Mouse (Mus musculus) kidney, adult 11 months (tissue): ENCODE measurements at regions not wholly inside any gene's neighbourhood (a gene's known extent, or its start where the extent isn't known, plus 50 kb on each side); places are given as distances from the start of the nearest gene placed in this dataset.
"Not testable (repeated sequence)": the region's sequence is repeated elsewhere in the genome, so short reads cannot be mapped to it uniquely, and the experiment has no call there.

Source experiments
- DNase-seq: peaks from one replicate; pipeline ENCODE4 v3.0.0; 2022

DNA sequence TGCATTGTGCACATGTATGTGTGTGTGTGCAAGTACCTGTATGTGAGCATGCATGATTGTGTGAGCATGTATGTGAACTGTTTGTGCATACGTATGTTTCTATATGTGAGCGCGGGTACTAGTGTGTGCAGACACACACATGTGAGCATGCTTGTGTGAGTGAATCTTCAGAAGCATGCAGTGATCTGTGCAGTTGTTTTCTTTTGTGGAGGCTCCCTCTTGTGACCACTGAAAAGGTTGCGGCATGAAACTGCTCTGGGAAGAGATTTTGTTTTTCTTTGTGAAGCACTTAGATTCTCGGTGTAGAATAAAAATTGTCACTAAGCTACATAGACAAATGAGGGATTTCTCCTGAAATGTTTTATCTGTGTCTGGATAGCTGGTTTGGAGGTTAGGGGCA, 189.2 kb upstream of the Rapgef5 start:
- not testable (repeated sequence) for DNase-seq

DNA sequence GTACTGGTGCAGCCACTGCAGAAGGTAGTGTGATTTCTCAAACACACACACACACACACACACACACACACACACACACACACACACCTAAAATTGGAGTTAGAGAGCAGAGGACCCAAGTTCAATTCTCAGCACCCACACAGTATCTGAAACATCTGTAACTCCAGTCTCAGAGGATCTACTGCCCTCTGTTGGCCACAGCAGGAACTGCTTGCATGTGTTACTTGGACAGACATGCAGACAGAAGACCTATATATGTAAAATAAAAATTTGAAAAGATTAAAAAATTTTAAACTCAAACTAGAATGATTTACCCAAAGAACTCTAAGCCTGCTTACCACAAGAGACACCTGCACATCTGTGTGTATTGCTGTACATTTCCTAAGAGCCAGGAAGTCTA, 185.9 kb upstream of the Rapgef5 start:
- DNase-seq: no peak

DNA sequence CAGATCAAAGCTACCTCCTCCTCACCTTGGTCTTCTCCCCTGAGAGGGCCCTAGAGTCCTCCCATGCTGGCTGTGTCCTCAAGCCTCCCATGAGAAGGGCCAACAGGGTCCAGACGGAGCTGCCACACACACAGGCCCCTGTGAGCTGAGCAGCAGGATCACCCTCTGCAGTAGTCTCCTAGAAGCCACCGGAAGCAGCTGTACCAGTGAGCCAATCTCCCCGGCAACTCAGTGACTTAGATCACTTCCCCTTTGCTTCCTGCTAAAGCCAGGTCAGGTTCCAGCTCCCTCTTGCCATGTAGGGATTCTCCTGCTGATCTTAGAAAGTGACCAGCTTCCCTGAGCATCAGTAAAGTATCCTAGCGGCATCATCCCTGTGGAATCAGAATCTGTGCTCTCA, 179.4 kb upstream of the Rapgef5 start:
- DNase-seq: no peak

DNA sequence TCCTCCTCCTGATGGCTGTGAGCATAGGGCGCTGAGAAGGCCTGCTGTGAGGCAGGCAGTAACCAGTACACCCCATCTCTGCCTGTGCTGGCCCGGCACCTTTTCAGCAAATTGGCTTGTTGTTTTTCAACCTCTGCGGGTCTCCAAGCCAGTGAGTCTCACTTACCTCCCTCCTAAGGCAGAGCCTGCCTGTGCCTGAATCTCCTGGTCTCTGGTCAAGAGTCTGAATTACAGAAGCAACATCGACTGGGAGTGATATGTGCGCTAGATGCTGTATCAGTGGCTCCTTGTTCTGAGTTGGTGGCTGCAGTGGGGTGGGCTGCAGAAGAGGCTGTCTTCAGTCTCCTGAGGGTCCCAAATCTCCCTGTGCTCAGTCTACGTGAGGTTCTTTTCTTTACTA, 174.0 kb upstream of the Rapgef5 start:
- no peak for DNase-seq

DNA sequence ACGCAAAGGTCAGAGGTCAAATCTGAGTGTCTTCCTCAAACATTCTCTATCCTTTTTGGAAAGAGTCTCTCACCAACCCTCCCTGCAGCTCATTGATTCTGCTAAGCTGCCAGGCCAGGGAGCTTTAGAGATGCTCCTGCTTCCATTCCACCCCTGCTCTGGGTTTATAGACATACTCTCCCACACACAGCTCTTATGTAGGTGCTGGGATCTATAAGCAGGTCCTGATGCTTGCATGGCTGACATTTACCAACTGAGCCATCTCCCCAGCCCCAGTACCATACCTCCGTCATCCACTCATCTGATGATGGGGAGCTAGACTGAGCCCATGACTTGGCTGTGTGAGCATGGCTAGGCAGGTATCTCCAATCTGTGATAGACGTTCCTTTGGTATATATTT, 173.2 kb upstream of the Rapgef5 start:
- no peak for DNase-seq

DNA sequence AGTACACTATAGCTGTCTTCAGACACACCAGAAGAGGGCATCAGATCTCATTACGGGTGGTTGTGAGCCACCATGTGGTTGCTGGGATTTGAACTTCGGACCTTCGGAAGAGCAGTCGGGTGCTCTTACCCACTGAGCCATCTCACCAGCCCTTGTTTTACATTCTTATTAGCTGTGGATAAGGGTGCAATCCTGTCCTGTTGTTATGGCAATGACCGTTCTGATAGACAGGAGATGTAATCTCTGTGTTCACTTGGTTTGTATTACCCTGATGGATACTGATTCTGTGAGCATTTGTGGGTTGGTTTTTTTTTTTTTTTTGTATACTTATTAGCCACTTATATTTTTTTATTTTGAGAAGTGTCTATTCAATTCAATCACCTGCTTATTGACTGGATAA, 172.7 kb upstream of the Rapgef5 start:
- not testable (repeated sequence) for DNase-seq

DNA sequence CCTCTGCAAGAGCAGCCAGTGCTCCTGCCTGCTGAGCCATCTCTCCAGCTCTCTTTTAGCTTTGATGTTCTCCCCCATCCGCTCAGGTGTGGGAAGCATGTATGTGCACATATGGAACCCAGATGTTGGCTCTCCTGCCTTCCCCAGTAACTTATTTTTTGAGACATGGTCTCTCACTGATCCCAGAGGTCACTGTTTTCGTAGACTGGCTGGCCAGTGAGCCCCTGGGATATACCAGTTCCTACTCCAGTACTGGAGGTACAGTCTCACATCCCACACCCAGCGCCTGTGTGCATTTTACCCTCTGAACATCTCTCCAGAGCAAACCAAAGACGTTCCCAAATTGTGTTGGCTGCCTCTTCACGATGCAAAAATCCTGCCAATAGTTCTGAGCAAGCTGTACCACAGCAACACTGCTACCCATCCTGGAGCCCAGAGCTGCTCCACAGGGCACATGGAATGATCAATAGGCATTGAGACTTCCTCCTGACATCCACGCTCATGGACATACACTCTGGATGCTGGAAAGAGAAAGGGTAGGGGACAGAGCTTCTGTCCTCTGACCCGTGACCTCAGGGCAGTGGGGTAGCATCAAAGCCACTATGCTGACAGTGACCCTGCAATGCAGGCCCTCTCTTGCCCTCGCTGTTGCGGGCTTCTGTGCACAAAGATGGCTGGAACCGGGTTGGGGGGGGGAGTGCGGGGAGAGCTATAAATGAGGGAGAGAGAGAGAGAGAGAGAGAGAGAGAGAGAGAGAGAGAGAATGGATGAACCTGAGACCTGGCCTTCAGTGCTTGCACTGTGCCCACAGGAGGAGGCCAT, 171.8 kb upstream of the Rapgef5 start:
- DNase-seq: no peak

DNA sequence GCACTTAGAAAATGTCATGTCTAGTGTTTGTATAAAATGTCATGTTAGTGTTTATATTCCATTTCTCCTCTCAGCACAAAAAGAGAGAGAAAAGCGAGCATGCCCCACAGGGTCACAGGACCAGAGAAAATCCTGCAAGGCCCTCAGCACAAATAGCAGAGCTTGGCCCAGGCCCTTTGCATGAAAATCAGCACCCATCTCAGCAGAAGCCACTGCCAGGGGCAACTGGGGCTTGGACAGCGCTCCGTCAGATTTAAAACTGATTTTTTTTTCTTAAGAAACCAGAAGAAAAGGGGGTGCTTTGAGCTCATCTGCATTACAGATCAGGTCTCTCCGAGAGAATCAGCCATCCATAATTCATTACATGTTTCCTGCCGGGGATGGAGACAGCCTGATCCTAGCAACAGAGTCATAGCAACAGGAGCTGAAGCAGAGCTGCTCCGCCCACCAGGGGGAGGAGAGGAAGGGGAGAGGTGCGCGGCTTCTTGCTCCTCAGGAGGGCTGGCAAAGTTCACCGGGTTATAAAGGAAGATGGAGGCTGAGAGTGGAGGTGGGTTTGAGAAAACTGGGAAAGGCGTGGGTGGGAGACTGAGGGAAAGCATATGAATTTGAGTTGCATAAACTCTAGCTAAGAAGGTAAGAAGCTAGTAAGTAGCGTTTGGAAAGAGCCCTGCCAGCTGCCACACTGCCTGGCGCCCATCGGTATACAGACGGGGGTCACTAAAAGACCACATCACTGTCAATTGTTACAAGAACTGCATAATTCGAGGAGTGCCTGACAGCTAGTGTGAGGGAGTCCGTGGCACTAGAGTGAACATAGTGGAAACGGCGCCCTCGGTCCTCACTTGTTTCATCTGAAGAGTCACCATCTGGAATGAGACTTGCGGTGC, 170.9 kb upstream of the Rapgef5 start:
- DNase-seq: no peak

DNA sequence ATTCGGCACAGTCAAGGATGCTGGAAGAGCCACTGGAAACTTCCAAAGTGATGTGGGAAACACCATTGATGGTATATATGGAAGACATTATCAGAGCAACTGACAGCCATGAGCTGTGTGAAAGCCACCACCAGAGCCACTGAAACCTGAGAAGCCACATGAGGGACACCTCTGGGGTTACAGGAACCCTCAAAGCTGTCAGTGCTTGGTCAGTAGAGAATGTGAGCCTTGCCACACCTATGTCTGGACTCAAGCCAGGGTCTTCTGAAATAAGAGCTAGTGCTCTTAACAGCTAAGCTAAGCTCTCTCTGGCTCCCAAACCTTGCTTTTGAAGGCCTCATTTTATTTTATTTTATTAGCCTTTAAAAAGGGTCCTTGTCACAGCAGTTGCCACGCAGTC, 170.2 kb upstream of the Rapgef5 start:
- DNase-seq: no peak

DNA sequence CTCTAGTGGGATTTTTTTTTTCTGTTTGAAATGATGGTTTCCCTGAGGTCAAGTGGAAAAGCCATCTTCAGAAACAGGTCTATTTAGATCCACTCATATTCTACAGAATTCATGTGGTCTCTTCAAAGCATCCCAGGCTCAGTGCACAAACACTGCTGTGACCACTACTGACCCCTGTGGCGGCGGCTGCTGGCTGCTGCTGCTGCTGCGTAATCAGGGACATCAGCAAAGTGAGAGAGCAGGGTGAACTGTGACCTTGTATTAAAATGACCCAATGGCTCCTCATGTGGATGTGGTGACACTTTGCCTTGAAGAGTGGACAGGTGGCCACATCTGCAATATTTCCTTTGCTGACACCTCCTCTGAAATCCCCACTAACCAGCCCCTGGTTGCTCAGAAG, 169.1 kb upstream of the Rapgef5 start:
- no peak for DNase-seq

DNA sequence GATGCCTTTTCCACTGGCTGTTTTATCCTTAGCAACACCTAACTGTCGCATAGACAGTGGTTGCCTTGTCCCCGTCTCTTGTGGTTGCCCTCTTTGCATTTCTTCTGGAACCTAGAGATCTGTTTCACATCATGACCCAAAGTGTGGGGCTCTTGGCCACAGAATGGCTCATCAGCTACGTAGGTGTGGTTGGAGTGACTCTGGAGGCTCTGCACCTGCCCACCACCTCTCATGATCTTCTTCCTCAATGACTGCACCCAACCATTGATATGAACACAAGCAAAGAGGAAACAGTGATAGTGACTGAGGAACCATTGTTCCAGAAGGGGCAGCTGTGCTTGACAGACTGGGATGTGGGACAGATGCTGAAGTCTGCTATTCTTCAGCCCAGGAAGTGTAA, 167.8 kb upstream of the Rapgef5 start:
- DNase-seq: no peak

DNA sequence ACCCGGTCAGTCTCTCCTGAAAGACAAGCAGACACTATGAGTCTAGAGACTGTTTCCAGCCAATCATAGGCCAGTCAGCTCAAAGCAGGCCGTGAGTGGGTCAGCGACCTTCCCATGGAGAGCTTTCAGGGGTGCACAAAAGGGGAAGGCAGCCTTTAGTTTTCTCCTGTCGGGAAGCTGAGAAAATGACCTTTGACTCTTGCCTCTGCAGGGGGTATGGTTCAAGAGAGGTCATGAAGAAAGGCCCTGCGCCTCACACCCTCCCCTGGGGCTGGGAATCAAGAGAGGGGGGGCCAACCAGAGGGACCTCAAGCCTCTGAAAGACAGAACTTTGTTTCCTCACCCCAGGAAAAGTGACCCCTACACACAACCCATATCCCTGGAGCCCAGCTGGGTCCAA, 164.4 kb upstream of the Rapgef5 start:
- DNase-seq: peak; percentile 9

DNA sequence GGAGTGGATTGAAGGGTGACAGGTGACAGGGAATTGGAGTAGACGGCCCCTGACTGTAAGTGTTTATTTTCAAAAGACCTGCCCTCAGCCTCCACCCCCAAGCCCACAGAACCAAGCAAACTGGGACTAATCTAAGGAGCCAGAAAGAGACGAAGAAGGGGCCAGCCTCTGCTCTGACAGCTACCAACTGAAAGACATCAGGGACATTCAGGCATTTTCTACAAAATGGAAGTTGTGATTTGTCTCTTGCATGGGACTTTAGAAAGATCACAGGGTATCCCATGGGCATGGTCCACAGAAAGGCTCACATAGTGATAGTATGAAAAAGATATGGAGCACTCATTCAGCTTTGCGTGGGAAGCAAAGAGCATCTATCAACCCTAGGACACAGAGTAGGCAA, 163.8 kb upstream of the Rapgef5 start:
- DNase-seq: no peak

DNA sequence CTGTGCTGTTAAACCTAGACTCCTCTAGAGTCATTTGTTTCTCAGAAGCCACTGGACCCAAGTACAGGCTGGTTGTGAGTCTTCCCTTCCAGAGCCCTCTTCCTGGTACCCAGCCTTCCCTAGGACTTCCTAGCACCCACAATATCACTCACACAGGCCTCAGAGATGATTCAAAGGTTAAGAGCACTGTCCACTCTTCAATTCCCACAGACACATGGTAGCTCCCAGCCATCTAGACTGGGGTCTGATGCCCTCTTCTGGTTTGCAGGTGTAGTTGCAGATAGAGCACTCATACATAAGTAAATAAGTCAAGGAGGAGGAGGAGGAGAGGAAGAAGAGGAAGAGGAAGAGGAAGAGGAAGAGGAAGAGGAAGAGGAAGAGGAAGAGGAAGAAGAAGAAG, 163.3 kb upstream of the Rapgef5 start:
- no peak for DNase-seq

DNA sequence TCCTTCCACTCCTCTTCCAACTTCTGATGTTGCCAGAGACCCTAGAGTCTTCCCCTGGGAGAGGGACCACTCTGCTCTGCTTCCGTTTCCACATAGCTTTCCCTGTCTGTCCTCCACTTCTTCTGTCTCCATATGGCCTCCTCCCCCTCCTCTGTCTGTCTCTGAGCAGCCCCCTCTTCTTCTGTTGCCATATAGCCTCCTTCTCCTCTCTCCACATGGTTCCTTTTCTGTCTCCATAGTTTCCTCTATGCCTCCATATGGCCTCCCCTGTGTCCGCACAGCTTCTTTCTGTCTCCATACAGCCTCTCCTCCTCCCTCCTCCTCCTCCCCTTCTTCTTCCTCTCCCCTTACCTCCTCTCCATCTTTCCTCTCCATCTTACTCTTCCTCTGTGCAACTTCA, 158.5 kb upstream of the Rapgef5 start:
- DNase-seq: no peak

DNA sequence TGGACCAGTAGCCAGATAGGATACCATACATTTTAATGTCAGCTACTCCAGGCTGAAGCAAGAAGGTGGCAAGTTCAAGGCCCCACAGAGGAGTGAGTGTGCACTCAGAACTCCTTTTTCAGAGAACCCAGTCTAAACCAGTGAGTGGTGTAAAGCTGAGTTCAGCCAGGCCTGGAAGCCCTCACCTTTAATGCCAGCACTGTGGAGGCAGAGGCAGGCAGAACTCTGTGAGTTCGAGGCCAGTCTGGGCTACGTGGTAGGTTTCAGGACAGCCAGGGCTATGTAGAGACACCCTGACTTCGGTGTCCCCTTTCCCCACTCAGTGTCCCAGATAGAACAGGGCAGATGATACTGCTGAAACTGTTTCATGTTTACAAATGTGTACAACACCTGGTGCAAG, 157.4 kb upstream of the Rapgef5 start:
- no peak for DNase-seq

DNA sequence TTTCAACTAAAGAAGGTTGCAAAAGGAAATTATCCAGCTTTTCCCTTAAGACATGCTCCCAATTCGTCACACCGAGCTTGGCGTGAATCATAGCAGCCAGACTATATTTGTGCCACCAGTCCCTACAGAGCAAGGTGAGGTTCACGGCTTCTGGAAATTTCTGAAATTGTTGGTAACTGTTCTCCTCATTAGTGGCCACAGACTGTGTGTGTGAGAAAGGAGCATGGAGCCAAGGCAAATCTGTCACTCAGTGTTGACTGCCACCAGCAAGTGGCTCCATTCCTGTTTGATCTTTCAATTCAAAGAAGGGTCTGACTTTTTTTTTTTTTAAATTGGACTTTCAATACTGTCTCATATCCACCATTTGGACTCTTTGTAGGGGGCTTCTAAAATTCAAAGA, 156.1 kb upstream of the Rapgef5 start:
- no peak for DNase-seq

DNA sequence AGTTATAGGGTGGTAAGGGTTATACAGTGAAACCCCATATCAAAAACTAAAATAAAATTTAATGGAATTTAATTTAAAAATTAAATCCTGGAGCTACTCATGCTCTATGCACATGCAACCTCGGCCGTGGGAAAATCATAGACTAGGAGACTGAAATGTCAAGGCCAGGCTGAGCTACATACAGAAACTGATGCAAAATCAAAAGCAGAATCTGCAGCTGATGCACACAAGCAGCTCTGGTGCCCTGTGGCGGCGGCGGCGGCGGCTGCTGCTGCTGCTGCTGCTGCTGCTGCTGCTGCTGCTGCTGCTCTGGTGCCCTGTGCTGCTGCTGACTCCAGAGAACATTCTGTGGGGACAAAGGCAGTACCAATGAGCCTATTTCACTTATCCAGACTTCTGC, 154.5 kb upstream of the Rapgef5 start:
- no peak for DNase-seq

DNA sequence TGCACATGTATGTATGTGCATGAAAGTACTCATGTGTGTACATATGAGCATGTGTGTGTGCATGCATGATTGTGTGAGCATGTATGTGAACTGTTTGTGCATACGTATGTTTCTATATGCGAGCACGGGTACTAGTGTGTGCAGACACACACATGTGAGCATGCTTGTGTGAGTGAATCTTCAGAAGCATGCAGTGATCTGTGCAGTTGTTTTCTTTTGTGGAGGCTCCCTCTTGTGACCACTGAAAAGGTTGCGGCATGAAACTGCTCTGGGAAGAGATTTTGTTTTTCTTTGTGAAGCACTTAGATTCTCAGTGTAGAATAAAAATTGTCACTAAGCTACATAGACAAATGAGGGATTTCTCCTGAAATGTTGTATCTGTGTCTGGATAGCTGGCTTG, 152.8 kb upstream of the Rapgef5 start:
- DNase-seq: not testable (repeated sequence)

DNA sequence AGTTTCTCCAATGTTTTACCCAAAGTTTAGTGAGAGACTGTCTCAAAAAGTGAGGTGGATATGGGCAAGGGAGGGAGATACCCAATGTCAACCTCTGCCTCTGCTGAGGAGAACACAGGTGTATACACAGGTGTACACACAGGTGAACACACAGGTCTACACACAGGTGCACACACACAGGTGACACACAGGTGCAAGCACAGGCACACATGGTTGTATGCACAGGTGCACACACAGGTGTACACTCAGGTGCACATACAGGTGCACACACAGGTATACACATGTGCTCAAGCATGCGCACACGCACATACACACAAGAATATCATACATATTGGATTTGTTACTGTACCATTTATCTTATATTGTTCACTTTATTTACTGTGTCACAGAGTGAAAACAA, 151.1 kb upstream of the Rapgef5 start:
- no peak for DNase-seq

DNA sequence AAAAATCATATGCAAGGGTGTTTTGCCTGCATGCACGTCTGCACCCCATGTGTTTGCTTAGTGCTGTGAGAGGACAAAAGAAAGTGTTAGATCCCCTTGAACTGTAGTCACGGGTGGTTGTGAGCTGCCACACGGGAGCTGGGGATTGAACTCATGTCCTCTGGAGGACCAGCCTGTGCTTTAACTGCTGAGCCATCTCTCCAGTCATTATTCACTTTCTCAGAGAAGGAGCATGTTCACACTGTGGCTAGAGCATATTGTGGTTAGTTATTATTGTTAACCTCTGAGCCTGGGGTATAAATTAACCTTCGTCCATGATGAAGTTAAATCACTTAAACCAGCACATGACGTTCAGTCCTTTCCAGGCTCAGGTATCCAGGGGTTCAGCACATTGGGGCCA, 150.4 kb upstream of the Rapgef5 start:
- DNase-seq: no peak

DNA sequence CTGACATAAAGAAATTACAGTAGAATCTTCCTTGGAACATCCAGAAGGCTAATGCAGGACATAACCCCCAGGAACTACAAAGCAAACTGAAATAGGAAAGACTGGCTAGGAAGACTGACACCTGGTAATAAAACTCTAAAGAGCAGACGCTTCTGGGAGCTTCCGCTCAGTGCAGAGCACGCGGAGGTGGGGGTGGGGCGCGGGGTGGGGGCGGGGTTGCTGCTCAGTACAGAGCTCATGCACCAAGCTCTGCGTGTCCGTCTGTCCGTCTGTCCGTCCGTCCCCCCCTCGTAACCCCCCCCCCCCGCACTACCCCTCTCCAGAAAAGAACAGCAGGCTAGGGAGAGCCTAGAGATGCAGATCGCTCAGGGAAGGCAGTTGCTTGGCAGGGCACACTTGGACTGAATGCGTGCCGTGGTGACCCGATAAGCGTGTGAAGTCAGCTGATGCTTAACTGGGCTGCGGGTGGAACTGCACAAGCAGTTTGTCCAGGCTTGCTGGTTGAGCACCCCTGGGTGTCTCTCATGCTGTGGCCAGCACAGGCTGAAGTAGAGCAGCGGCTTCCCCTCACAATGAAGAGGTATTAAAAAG, 137.9 kb upstream of the Rapgef5 start:
- no peak for DNase-seq

DNA sequence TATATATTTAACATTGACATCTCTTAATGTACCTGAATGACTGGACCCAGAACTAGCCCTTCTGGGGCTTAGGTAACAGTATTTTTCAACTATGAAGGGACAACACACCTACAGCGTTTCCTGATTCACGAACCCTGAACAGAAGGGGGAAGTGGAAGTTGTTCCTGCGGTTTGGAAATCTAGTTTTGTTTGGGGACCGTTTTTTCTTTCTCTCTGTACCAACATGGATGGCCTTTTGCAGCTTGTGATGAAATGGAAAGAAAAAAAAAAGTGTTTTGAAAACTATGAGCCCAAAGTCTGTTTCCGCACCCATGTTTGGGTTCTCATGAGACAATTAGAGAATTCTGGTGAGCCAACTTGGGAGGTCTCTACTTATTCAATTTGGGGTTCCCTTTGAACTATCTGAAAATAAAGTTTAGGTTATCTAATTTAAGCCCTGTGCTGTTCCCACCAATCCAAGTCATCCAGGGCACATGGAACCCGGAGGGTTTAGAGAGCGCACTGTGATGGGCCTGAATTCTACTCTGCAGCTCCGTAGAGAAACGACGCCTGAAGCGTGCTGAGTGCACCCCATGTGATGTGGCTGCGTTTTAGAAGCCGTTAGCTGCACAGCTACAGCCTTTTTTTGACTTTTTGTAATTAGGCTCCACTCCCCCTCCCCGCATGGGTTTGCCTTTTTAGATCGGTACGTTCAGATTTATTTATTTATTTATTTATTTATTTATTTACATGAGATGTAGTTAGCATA, 137.0 kb upstream of the Rapgef5 start:
- no peak for DNase-seq
